Mouse (Mus musculus): Measurements from ENCODE around the gene Hist1h3f. TPM values are rescaled to one million over a fixed set of nuclear protein-coding genes. Genes with fewer than 3 reads are reported as not detected.
A peak's percentile ranks its signal among the peaks of the same experiment; 100 is the strongest.

Hist1h3f gene
- total and polyA plus RNA-seq, 3 experiments, result 1.2 to 541 TPM; not detected in 1

GRCm38 (mm10) chr13:23524654-23525053, 19.2 kb upstream of the Hist1h3f start:
- Histone ChIP-seq H3K27ac (ENCODE audit: control insufficient read depth, low read depth, low read length) (no peak overlapping the region), H3K9me3 (replicated peaks; ENCODE audit: insufficient read depth, low read length) (no peaks in the 10 kb centered on the region), H3K9ac (ENCODE audit: control insufficient read depth, low read depth, low read length, poor library complexity, severe bottlenecking) (peak overlapping the region; percentile 39), H3K4me1 (ENCODE audit: control insufficient read depth in 1 of 2, insufficient read depth in 2 of 2, low read length in 2 of 2) (peaks cover 6 to 13% of the 10 kb centered on the region in 2 experiments), H3K4me3 (ENCODE audit: control insufficient read depth in 1 of 2, insufficient read depth in 1 of 2, low read depth in 2 of 2, low read length in 2 of 2) (peak overlapping the region; percentile 24 to 49), H3K27me3 (ENCODE audit: control insufficient read depth in 1 of 2, insufficient read depth in 2 of 2, low read length in 2 of 2) (no peaks in the 10 kb centered on the region), H3K36me3 (ENCODE audit: control insufficient read depth in 1 of 2, insufficient read depth in 2 of 2, low read length in 2 of 2) (peaks cover 0 to 28% of the 10 kb centered on the region in 2 experiments; a peak in 2 of 4 replicates), H3K79me2 (ENCODE audit: control insufficient read depth, insufficient read depth, low read length, poor library complexity) (no peaks in the 10 kb centered on the region)
- TF ChIP-seq MAFK (IDR thresholded peaks at IDR 0.05; ENCODE audit: borderline replicate concordance, low read depth, low read length), result no peak
- TF ChIP-seq GATA1 (IDR thresholded peaks at IDR 0.05; ENCODE audit: low read depth, low read length), result peak; percentile 66
- no peak for TF ChIP-seq USF2 (IDR thresholded peaks at IDR 0.05; ENCODE audit: borderline replicate concordance in 1 of 2, insufficient read depth in 1 of 2, low read depth in 1 of 2, low read length in 2 of 2)
- TF ChIP-seq TBP (IDR thresholded peaks at IDR 0.05; ENCODE audit: low read depth, low read length), result peak; percentile 73
- TF ChIP-seq CTCF (IDR thresholded peaks at IDR 0.05 in 2 of 3, conservative IDR thresholded peaks at IDR 0.05 in 1 of 3; ENCODE audit: control insufficient read depth in 1 of 3, insufficient read depth in 1 of 3, low read depth in 2 of 3, low read length in 3 of 3, poor library complexity in 1 of 3, severe bottlenecking in 1 of 3), result peak in 2 of 3 experiments; percentile 88 to 93; a peak in 4 of 6 replicates
- peak; percentile 94 for DNase-seq (ENCODE audit: low read depth, low spot score)

- Histone ChIP-seq H3K27ac (ENCODE audit: control insufficient read depth, low read depth, low read length) (peak overlapping the region; percentile 41; the same call in 1 of the 2 replicates), H3K9me3 (replicated peaks; ENCODE audit: insufficient read depth, low read length) (no peaks in the 10 kb centered on the region), H3K36me3 (ENCODE audit: control insufficient read depth in 1 of 2, insufficient read depth in 2 of 2, low read length in 2 of 2) (peaks cover 0 to 17% of the 10 kb centered on the region in 2 experiments; a peak in 2 of 4 replicates), H3K27me3 (ENCODE audit: control insufficient read depth in 1 of 2, insufficient read depth in 2 of 2, low read length in 2 of 2) (no peaks in the 10 kb centered on the region), H3K79me2 (ENCODE audit: control insufficient read depth, insufficient read depth, low read length, poor library complexity) (no peaks in the 10 kb centered on the region; the same call in 1 of the 2 replicates), H3K9ac (ENCODE audit: control insufficient read depth, low read depth, low read length, poor library complexity, severe bottlenecking) (peak overlapping the region; percentile 54), H3K4me3 (ENCODE audit: control insufficient read depth in 1 of 2, insufficient read depth in 1 of 2, low read depth in 2 of 2, low read length in 2 of 2) (peak overlapping the region; percentile 24 to 58), H3K4me1 (ENCODE audit: control insufficient read depth in 1 of 2, insufficient read depth in 2 of 2, low read length in 2 of 2) (peaks cover 6 to 7% of the 10 kb centered on the region in 2 experiments)
- TF ChIP-seq GATA1 (IDR thresholded peaks at IDR 0.05; ENCODE audit: low read depth, low read length) (no peak), HCFC1 (IDR thresholded peaks at IDR 0.05; ENCODE audit: low read depth, low read length) (no peak), TAL1 (IDR thresholded peaks at IDR 0.05; ENCODE audit: low read length) (no peak), CHD2 (IDR thresholded peaks at IDR 0.05; ENCODE audit: low read length) (no peak), POLR2AphosphoS5 (IDR thresholded peaks at IDR 0.05; ENCODE audit: borderline replicate concordance, low read depth, low read length) (no peak)
- DNase-seq (ENCODE audit: low read depth, low spot score), result peak; percentile 75
Observed at GRCm38 (mm10) chr13:23525901-23526300, 18.0 kb upstream of the Hist1h3f start.

GRCm38 (mm10) chr13:23526312-23526711, 17.5 kb upstream of the Hist1h3f start:
- Histone ChIP-seq H3K9me3 (replicated peaks; ENCODE audit: insufficient read depth, low read length) (no peaks in the 10 kb centered on the region), H3K4me1 (ENCODE audit: control insufficient read depth in 1 of 2, insufficient read depth in 2 of 2, low read length in 2 of 2) (peaks cover 6% of the 10 kb centered on the region in 2 experiments), H3K36me3 (ENCODE audit: control insufficient read depth in 1 of 2, insufficient read depth in 2 of 2, low read length in 2 of 2) (peaks cover 0 to 14% of the 10 kb centered on the region in 2 experiments; a peak in 2 of 4 replicates), H3K27ac (ENCODE audit: control insufficient read depth, low read depth, low read length) (peak overlapping the region; percentile 66), H3K27me3 (ENCODE audit: control insufficient read depth in 1 of 2, insufficient read depth in 2 of 2, low read length in 2 of 2) (no peaks in the 10 kb centered on the region), H3K4me3 (ENCODE audit: control insufficient read depth in 1 of 2, insufficient read depth in 1 of 2, low read depth in 2 of 2, low read length in 2 of 2) (peak overlapping the region; percentile 62 to 81), H3K79me2 (ENCODE audit: control insufficient read depth, insufficient read depth, low read length, poor library complexity) (no peaks in the 10 kb centered on the region; the same call in 1 of the 2 replicates), H3K9ac (ENCODE audit: control insufficient read depth, low read depth, low read length, poor library complexity, severe bottlenecking) (peak overlapping the region; percentile 84)
- DNase-seq (ENCODE audit: low read depth, low spot score), result peak; percentile 94
- peak; percentile 100 for TF ChIP-seq TBP (IDR thresholded peaks at IDR 0.05; ENCODE audit: low read depth, low read length)
- no peak for TF ChIP-seq RCOR1 (IDR thresholded peaks at IDR 0.05; ENCODE audit: low read depth, low read length)

Measured in MEL (cell line).